Mouse (Mus musculus): ENCODE results near the gene Slit3. TPM values are rescaled to one million over a fixed set of nuclear protein-coding genes. Genes with fewer than 3 reads are reported as not detected.
A peak's percentile ranks its signal among the peaks of the same experiment; 100 is the strongest.

Gene Slit3
- polyA plus RNA-seq, 2 experiments: 32.9 to 33.0 TPM

GRCm38 (mm10) chr11:35444489-35445100 is 323.6 kb downstream of the Slit3 start:
- no peak overlapping the region for H3K27ac ChIP-seq (replicated peaks; ENCODE audit: low read depth, low read length)
- H3K4me1 ChIP-seq (ENCODE audit: control insufficient read depth, insufficient read depth, low read length): peaks cover 45% of the 10 kb centered on the region
- H3K9ac ChIP-seq (ENCODE audit: low read depth, low read length, severe bottlenecking): no peak overlapping the region
- WGBS: 38% methylated on average over 6 of the region's 6 CpGs
- no peaks in the 10 kb centered on the region for H3K27me3 ChIP-seq (ENCODE audit: control insufficient read depth, insufficient read depth, low read length)
- no peaks in the 10 kb centered on the region for H3K9me3 ChIP-seq (ENCODE audit: control insufficient read depth, low read length)
- TF ChIP-seq POLR2A (IDR thresholded peaks at IDR 0.05; ENCODE audit: borderline replicate concordance, extremely low read depth, insufficient read depth, insufficient read length): no peak
- no peak overlapping the region for H3K4me2 ChIP-seq (replicated peaks; ENCODE audit: low read depth, low read length, severe bottlenecking)
- DNase-seq (ENCODE audit: low spot score) (no peak), ATAC-seq (ENCODE audit: low FRiP score, low read depth) (no peak)
- H3K4me3 ChIP-seq (replicated peaks; ENCODE audit: low read length): no peak overlapping the region
- H3K36me3 ChIP-seq (ENCODE audit: control insufficient read depth, insufficient read depth, low read length): no peaks in the 10 kb centered on the region

DNA sequence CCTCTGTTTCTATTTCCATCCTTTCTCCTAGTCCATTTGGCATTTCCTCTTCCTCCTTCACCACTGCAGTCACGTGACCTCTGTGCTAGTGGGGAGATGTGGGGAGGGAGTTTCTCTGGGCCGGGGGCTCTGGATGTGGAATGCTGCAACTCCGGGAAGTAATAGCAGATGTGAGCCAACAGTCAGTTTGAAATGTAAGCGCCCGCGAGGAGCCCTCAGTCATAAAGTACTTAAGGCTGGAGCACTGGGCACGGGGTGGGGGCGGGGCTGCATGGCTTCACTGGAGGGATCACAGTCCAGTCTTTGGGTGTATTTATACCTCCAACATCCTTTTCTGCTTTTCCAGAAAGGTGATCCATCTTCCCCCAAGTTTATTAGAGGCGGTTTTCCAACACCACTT is 326.9 kb downstream of the Slit3 start:
- Histone ChIP-seq H3K9ac (ENCODE audit: low read depth, low read length, severe bottlenecking) (no peak overlapping the region), H3K4me1 (ENCODE audit: control insufficient read depth, insufficient read depth, low read length) (peaks cover 57% of the 10 kb centered on the region), H3K36me3 (ENCODE audit: control insufficient read depth, insufficient read depth, low read length) (no peaks in the 10 kb centered on the region), H3K4me3 (replicated peaks; ENCODE audit: low read length) (no peak overlapping the region), H3K4me2 (replicated peaks; ENCODE audit: low read depth, low read length, severe bottlenecking) (peak overlapping the region; percentile 25; the same call in 1 of the 2 replicates), H3K9me3 (ENCODE audit: control insufficient read depth, low read length) (no peaks in the 10 kb centered on the region), H3K27ac (replicated peaks; ENCODE audit: low read depth, low read length) (peak overlapping the region; percentile 67), H3K27me3 (ENCODE audit: control insufficient read depth, insufficient read depth, low read length) (no peaks in the 10 kb centered on the region)
- DNase-seq (ENCODE audit: low spot score) (peak; percentile 58), ATAC-seq (ENCODE audit: low FRiP score, low read depth) (peak; percentile 69)
- TF ChIP-seq POLR2A (IDR thresholded peaks at IDR 0.05; ENCODE audit: borderline replicate concordance, extremely low read depth, insufficient read depth, insufficient read length): no peak
- WGBS: 14% methylated on average over 9 of the region's 9 CpGs

DNA sequence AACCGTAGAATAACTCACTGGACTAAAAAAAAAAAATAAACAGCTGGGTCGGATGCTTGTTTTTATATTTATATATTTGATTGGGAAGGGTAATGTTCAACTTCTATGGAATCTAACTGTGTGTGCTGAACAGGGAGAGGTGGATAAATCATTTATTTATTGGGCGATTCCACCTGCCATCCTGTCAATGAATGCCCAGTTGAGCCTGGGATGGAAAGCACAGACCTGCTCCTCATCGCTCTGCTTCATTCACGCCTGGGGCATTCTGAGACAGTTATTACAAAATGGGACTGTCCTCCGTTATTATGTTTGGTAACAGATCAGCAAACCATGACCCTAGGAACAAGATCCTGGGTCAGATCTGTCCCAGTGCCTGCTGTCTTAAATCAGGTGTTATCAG is 328.2 kb downstream of the Slit3 start:
- WGBS: 86% methylated on average over 6 of the region's 6 CpGs
- H3K27me3 ChIP-seq (ENCODE audit: control insufficient read depth, insufficient read depth, low read length): no peaks in the 10 kb centered on the region
- no peaks in the 10 kb centered on the region for H3K36me3 ChIP-seq (ENCODE audit: control insufficient read depth, insufficient read depth, low read length)
- no peaks in the 10 kb centered on the region for H3K9me3 ChIP-seq (ENCODE audit: control insufficient read depth, low read length)
- DNase-seq (ENCODE audit: low spot score) (no peak), ATAC-seq (ENCODE audit: low FRiP score, low read depth) (no peak)
- H3K9ac ChIP-seq (ENCODE audit: low read depth, low read length, severe bottlenecking): no peak overlapping the region
- no peak for TF ChIP-seq POLR2A (IDR thresholded peaks at IDR 0.05; ENCODE audit: borderline replicate concordance, extremely low read depth, insufficient read depth, insufficient read length)
- no peak overlapping the region for H3K4me3 ChIP-seq (replicated peaks; ENCODE audit: low read length)
- H3K4me2 ChIP-seq (replicated peaks; ENCODE audit: low read depth, low read length, severe bottlenecking): no peak overlapping the region
- peaks cover 58% of the 10 kb centered on the region for H3K4me1 ChIP-seq (ENCODE audit: control insufficient read depth, insufficient read depth, low read length)
- no peak overlapping the region for H3K27ac ChIP-seq (replicated peaks; ENCODE audit: low read depth, low read length)

- H3K27ac ChIP-seq (replicated peaks; ENCODE audit: low read depth, low read length): no peak overlapping the region
- H3K36me3 ChIP-seq (ENCODE audit: control insufficient read depth, insufficient read depth, low read length): no peaks in the 10 kb centered on the region
- no peak for DNase-seq (ENCODE audit: low spot score)
- H3K9ac ChIP-seq (ENCODE audit: low read depth, low read length, severe bottlenecking): no peak overlapping the region
- H3K27me3 ChIP-seq (ENCODE audit: control insufficient read depth, insufficient read depth, low read length): no peaks in the 10 kb centered on the region
- H3K4me2 ChIP-seq (replicated peaks; ENCODE audit: low read depth, low read length, severe bottlenecking): no peak overlapping the region
- H3K9me3 ChIP-seq (ENCODE audit: control insufficient read depth, low read length): no peaks in the 10 kb centered on the region
- no peak for ATAC-seq (ENCODE audit: low FRiP score, low read depth)
- WGBS: 16% methylated on average over 4 of the region's 4 CpGs
- no peak for TF ChIP-seq POLR2A (IDR thresholded peaks at IDR 0.05; ENCODE audit: borderline replicate concordance, extremely low read depth, insufficient read depth, insufficient read length)
- H3K4me1 ChIP-seq (ENCODE audit: control insufficient read depth, insufficient read depth, low read length): peaks cover 36% of the 10 kb centered on the region
- no peak overlapping the region for H3K4me3 ChIP-seq (replicated peaks; ENCODE audit: low read length)
Observed at GRCm38 (mm10) chr11:35451636-35452035, 330.6 kb downstream of the Slit3 start.

DNA sequence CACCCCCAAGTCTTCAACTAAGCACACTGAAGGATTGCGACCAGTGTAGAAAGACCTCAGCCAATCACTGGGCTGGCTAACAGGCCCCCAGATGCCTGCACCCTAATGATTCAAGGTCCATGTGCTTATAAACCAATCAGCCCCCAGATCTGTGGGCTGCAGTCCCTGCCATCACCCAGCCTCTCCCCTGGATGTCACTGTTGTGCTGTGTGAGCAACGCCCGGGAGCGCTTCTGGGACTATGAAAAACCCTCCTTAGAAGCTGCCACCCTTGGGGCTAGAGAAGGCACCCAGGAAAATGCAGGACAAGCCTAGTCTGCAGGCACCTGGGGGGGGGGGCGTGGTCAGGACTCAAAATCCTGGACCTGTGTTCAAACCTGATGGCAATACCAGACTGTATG is 331.4 kb downstream of the Slit3 start:
- no peak for TF ChIP-seq POLR2A (IDR thresholded peaks at IDR 0.05; ENCODE audit: borderline replicate concordance, extremely low read depth, insufficient read depth, insufficient read length)
- H3K9ac ChIP-seq (ENCODE audit: low read depth, low read length, severe bottlenecking): no peak overlapping the region
- H3K9me3 ChIP-seq (ENCODE audit: control insufficient read depth, low read length): no peaks in the 10 kb centered on the region
- H3K27ac ChIP-seq (replicated peaks; ENCODE audit: low read depth, low read length): no peak overlapping the region
- 46% methylated on average over 5 of the region's 5 CpGs for WGBS
- H3K4me3 ChIP-seq (replicated peaks; ENCODE audit: low read length): no peak overlapping the region
- DNase-seq (ENCODE audit: low spot score): no peak
- H3K4me1 ChIP-seq (ENCODE audit: control insufficient read depth, insufficient read depth, low read length): peaks cover 28% of the 10 kb centered on the region
- no peak overlapping the region for H3K4me2 ChIP-seq (replicated peaks; ENCODE audit: low read depth, low read length, severe bottlenecking)
- no peaks in the 10 kb centered on the region for H3K36me3 ChIP-seq (ENCODE audit: control insufficient read depth, insufficient read depth, low read length)
- 0 out of 2 replicates have a peak, but pooled peaks have one; percentile 36 for ATAC-seq (ENCODE audit: low FRiP score, low read depth)
- H3K27me3 ChIP-seq (ENCODE audit: control insufficient read depth, insufficient read depth, low read length): no peaks in the 10 kb centered on the region

Measured in limb, embryonic 14.5 days (tissue).